ENCODE assay signal across 8 mouse cellular contexts in genomic region chr2:165888813-165889221, GRCm38 (mm10). TPM values are rescaled to one million over a fixed set of nuclear protein-coding genes. Genes with fewer than 3 reads are reported as not detected.
DNase-seq lines count a peak whose midpoint lies in the region; ATAC-seq and TF ChIP-seq lines count a peak whose summit lies in the region.

No protein-coding gene starts in this region.

- peak overlapping the region; percentile 98 for H3K27ac ChIP-seq in gastrocnemius, adult 2 months
- H3K27ac ChIP-seq in liver, embryonic 12.5 days, result peak overlapping the region; percentile 100

- intact Hi-C loops in gastrocnemius, adult 2 months (cut with DNase I), result no loop called here

- H3K9me3 ChIP-seq in E14TG2a.4 (ENCODE audit: low read length), result no peaks in the 10 kb centered on the region
- no peaks in the 10 kb centered on the region for H3K9me3 ChIP-seq in liver, embryonic 12.5 days (replicated peaks)

- H3K4me3 ChIP-seq in gastrocnemius, adult 2 months, result no peak overlapping the region
- peak overlapping the region; percentile 43 for H3K4me3 ChIP-seq in E14TG2a.4 (replicated peaks; ENCODE audit: low read length)
- H3K4me3 ChIP-seq in liver, embryonic 12.5 days, result peak overlapping the region; percentile 27; the same call in 1 of the 2 replicates

- H3K4me2 ChIP-seq in liver, embryonic 12.5 days, result peak overlapping the region; percentile 85

- no peak for TF ChIP-seq CTCF in gastrocnemius, adult 2 months (IDR thresholded peaks at IDR 0.05)
- no peak for TF ChIP-seq CTCF in E14TG2a.4 (conservative IDR thresholded peaks at IDR 0.05; ENCODE audit: low read length)

- peak; percentile 43 for ATAC-seq in granulocyte monocyte progenitor cell, adult 5-6 weeks (replicated peaks; ENCODE audit: poor library complexity, severe bottlenecking)
- peak; percentile 17 for ATAC-seq in liver, embryonic 12.5 days

- H3K9ac ChIP-seq in liver, embryonic 12.5 days, result peak overlapping the region; percentile 85

- peaks cover 11% of the 10 kb centered on the region; the same call in 1 of the 2 replicates for H3K27me3 ChIP-seq in E14TG2a.4 (ENCODE audit: insufficient read depth, low read length)
- H3K27me3 ChIP-seq in liver, embryonic 12.5 days (replicated peaks), result no peaks in the 10 kb centered on the region

- H3K36me3 ChIP-seq in E14TG2a.4 (ENCODE audit: insufficient read depth, low read length), result peaks cover 27% of the 10 kb centered on the region
- H3K36me3 ChIP-seq in liver, embryonic 12.5 days, result no peaks in the 10 kb centered on the region

- no peak for DNase-seq in gastrocnemius, adult 2 months
- no peak for DNase-seq in gastrocnemius, postnatal 4 days (ENCODE audit: low spot score in 2 of 2)
- DNase-seq in spleen, postnatal 10 days (ENCODE audit: low spot score in 2 of 2), result peak; percentile 40 to 66
- no peak for DNase-seq in gastrocnemius, postnatal 25 days
- DNase-seq in layer of hippocampus, adult 8-10 months (ENCODE audit: low spot score in 2 of 2), result no peak

- 5% methylated on average over 3 of the region's 3 CpGs for WGBS in liver, embryonic 12.5 days (ENCODE audit: insufficient replicate concordance)

- H3K4me1 ChIP-seq in E14TG2a.4 (replicated peaks; ENCODE audit: low read depth, low read length), result peaks cover 84% of the 10 kb centered on the region
- peaks cover 84% of the 10 kb centered on the region for H3K4me1 ChIP-seq in liver, embryonic 12.5 days

RNA-seq across cellular contexts. Expression of gene Zmynd8, which starts 10.0 kb away (rescaled TPM):
- 10 to 100 TPM; 13.1 to 23.3 TPM for total RNA-seq in gastrocnemius, adult 2 months (2021)
- total RNA-seq in gastrocnemius, postnatal 4 days (2021), result 10 to 100 TPM; 39.0 to 39.6 TPM
- total RNA-seq in granulocyte monocyte progenitor cell, adult 5-6 weeks (2014; fragmentation: Nextera tagmentation), result 53.0 and 58.3 TPM in 2 replicates
- total RNA-seq in granulocyte monocyte progenitor cell, adult 5-6 weeks (2017), result 32.2 and 33.7 TPM in 2 replicates
- 35.7 and 38.5 TPM in 2 replicates for polyA plus RNA-seq in liver, embryonic 12.5 days (2016; fragmentation: Nextera tagmentation; extraction: Ambion mirVana)
- total RNA-seq in gastrocnemius, postnatal 25 days (2021), result 10 to 100 TPM; 17.1 to 18.4 TPM
- 100 to 1,000 TPM; 128 to 162 (median 147) TPM for total RNA-seq in layer of hippocampus, adult 8-10 months (2022)

Comparison
In these comparisons a context has a peak if more than half of its experiments do, and no peak if none do; other contexts are left out.
1. DNase-seq: peak in spleen, postnatal 10 days (2 of 2); none in gastrocnemius, adult 2 months (single experiment), gastrocnemius, postnatal 4 days (0 of 2), gastrocnemius, postnatal 25 days (single experiment) and layer of hippocampus, adult 8-10 months (0 of 2).